Mouse (Mus musculus): ENCODE results near the gene Gpr35. TPM values are rescaled to one million over a fixed set of nuclear protein-coding genes. Genes with fewer than 3 reads are reported as not detected.

Gene Gpr35
- 0.05 and 0.29 TPM in 2 replicates for polyA plus RNA-seq (2021; fragmentation: Nextera tagmentation)
- long read RNA-seq, experiment 1, result 0 reads
- long read RNA-seq, experiment 2, result 0 reads

GRCm38 (mm10) chr1:92950607-92951006, at the start of gene Gpr35:
Gene Gpr35 (plus strand): TSS chr1:92950865.

GRCm38 (mm10) chr1:92902786-92903185, 47.9 kb upstream of the Gpr35 start, which contains the start of gene Ankmy1:
Gene Ankmy1 (minus strand): TSS chr1:92902906.

GRCm38 (mm10) chr1:92906779-92907631, 43.7 kb upstream of the Gpr35 start, which contains the start of gene Dusp28:
Gene Dusp28 (plus strand): TSS chr1:92906981.

GRCm38 (mm10) chr1:92910239-92910885, 40.3 kb upstream of the Gpr35 start, which contains the start of gene Rnpepl1:
Gene Rnpepl1 (plus strand): TSS chr1:92910783.

GRCm38 (mm10) chr1:92934182-92934827, 16.4 kb upstream of the Gpr35 start, which contains the start of gene Capn10:
Gene Capn10 (plus strand): TSS chr1:92934376.

GRCm38 (mm10) chr1:93006061-93006460, 55.4 kb downstream of the Gpr35 start, which contains the start of gene Aqp12:
Gene Aqp12 (plus strand): TSS chr1:93006334.

Other genes with a start within 250 kb of the Gpr35 start
- gene Gpc1, start 119.2 kb upstream of the Gpr35 start, polyA plus RNA-seq (2021; fragmentation: Nextera tagmentation), result 16.3 and 17.8 TPM in 2 replicates
- 0.05 TPM in 1 of 2 replicates, not detected in the other for gene Ankmy1, start 48.0 kb upstream of the Gpr35 start, polyA plus RNA-seq (2021; fragmentation: Nextera tagmentation)
- gene Dusp28, start 43.9 kb upstream of the Gpr35 start, polyA plus RNA-seq (2021; fragmentation: Nextera tagmentation), result 32.6 and 36.4 TPM in 2 replicates
- gene Rnpepl1, start 40.1 kb upstream of the Gpr35 start, polyA plus RNA-seq (2021; fragmentation: Nextera tagmentation), result 6.6 and 7.1 TPM in 2 replicates
- gene Capn10, start 16.5 kb upstream of the Gpr35 start, polyA plus RNA-seq (2021; fragmentation: Nextera tagmentation), result 31.4 and 33.6 TPM in 2 replicates
- not detected in 2 replicates for gene Aqp12, start 55.5 kb downstream of the Gpr35 start, polyA plus RNA-seq (2021; fragmentation: Nextera tagmentation)
- 186 and 193 TPM in 2 replicates for gene Kif1a, start 151.1 kb downstream of the Gpr35 start, polyA plus RNA-seq (2021; fragmentation: Nextera tagmentation)
- gene Agxt, start 184.4 kb downstream of the Gpr35 start, polyA plus RNA-seq (2021; fragmentation: Nextera tagmentation), result not detected in 2 replicates
- gene 2310007B03Rik, start 210.1 kb downstream of the Gpr35 start, polyA plus RNA-seq (2021; fragmentation: Nextera tagmentation), result 0.09 and 0.35 TPM in 2 replicates
- gene Crocc2, start 217.9 kb downstream of the Gpr35 start, polyA plus RNA-seq (2021; fragmentation: Nextera tagmentation), result 0.04 TPM in 2 replicates

Data from layer of hippocampus, adult 6 months (tissue).